Mouse (Mus musculus): ENCODE data around the gene Btla.

DNA sequence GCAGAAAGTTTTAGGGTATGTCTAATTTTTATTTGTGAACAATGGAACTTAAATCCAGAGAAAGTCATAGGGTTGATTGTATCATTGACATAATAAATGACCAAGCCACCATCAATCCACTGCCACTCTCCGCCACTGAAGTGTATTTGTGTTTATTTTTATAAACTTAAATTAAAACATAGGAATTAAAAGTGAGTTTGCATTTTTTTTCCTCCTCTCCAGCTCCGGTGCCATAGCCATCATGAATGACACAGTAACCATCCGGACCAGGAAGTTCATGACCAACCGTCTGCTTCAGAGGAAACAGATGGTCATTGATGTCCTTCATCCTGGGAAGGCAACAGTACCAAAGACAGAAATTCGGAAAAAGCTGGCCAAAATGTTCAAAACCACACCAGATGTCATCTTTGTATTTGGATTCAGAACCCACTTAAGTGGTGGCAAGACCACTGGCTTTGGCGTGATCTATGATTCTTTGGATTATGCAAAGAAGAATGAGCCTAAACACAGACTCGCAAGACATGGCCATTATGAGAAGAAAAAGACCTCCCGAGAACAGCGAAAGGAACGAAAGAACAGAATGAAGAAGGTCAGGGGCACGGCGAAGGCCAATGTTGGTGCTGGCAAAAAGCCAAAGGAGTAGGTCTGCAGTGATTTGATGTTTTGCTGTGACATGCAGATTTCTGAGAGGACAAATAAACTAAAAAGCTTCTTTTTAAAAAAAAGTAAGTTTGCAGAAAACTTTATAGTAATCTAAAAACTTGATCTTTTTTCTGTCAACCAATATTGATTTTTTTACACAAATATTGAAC, 19.1 kb upstream of the Btla start:
- TF ChIP-seq GATA1 (IDR thresholded peaks at IDR 0.05; ENCODE audit: borderline replicate concordance, low read length) (no peak), FLI1 (IDR thresholded peaks at IDR 0.05; ENCODE audit: low read length) (no peak)
